Mouse (Mus musculus): Measurements from ENCODE around the gene Coro7. TPM values are rescaled to one million over a fixed set of nuclear protein-coding genes. Genes with fewer than 3 reads are reported as not detected.

Gene Coro7
- 11.4 TPM for polyA plus RNA-seq (2014; fragmentation: Illumina TruSeq; extraction: RNeasy Lipid Tissue Mini Kit (QIAGEN cat#74804); ENCODE audit: insufficient read depth, low read depth, low replicate concordance)

GRCm38 (mm10) chr16:4679121-4680018, at the start of gene Coro7:
Gene Coro7, minus strand, starts transcription at chr16:4679777.

GRCm38 (mm10) chr16:4725780-4726527, 46.4 kb upstream of the Coro7 start, which contains the start of gene Hmox2:
Gene Hmox2, plus strand, starts transcription at chr16:4726361.

GRCm38 (mm10) chr16:4718753-4719518, 39.4 kb upstream of the Coro7 start, which contains the start of gene Nmral1:
Gene Nmral1, minus strand, starts transcription at chr16:4719356.

GRCm38 (mm10) chr16:4639831-4640237, 39.7 kb downstream of the Coro7 start, which contains the start of the genes Vasn and Dnaja3:
Gene Vasn, plus strand, starts transcription at chr16:4639941.
Gene Dnaja3, plus strand, starts transcription at chr16:4639989.

GRCm38 (mm10) chr16:4624481-4625110, 55.0 kb downstream of the Coro7 start, which contains the start of gene Pam16:
Gene Pam16, minus strand, starts transcription at chr16:4624988.

GRCm38 (mm10) chr16:4593971-4594813, 85.4 kb downstream of the Coro7 start, which contains the start of gene Glis2:
Gene Glis2, plus strand, starts transcription at chr16:4594713.

Other genes with a start within 250 kb of the Coro7 start
- gene Srl, start 138.0 kb downstream of the Coro7 start, polyA plus RNA-seq (2014; fragmentation: Illumina TruSeq; extraction: RNeasy Lipid Tissue Mini Kit (QIAGEN cat#74804); ENCODE audit: insufficient read depth, low read depth, low replicate concordance): 5.4 TPM
- gene Tfap4, start 119.9 kb downstream of the Coro7 start, polyA plus RNA-seq (2014; fragmentation: Illumina TruSeq; extraction: RNeasy Lipid Tissue Mini Kit (QIAGEN cat#74804); ENCODE audit: insufficient read depth, low read depth, low replicate concordance): 3.5 TPM
- 16.7 TPM for gene Glis2, start 85.1 kb downstream of the Coro7 start, polyA plus RNA-seq (2014; fragmentation: Illumina TruSeq; extraction: RNeasy Lipid Tissue Mini Kit (QIAGEN cat#74804); ENCODE audit: insufficient read depth, low read depth, low replicate concordance)
- gene Pam16, start 54.8 kb downstream of the Coro7 start, polyA plus RNA-seq (2014; fragmentation: Illumina TruSeq; extraction: RNeasy Lipid Tissue Mini Kit (QIAGEN cat#74804); ENCODE audit: insufficient read depth, low read depth, low replicate concordance): 57.6 TPM
- 19.4 TPM for gene Vasn, start 39.8 kb downstream of the Coro7 start, polyA plus RNA-seq (2014; fragmentation: Illumina TruSeq; extraction: RNeasy Lipid Tissue Mini Kit (QIAGEN cat#74804); ENCODE audit: insufficient read depth, low read depth, low replicate concordance)
- gene Dnaja3, start 39.8 kb downstream of the Coro7 start, polyA plus RNA-seq (2014; fragmentation: Illumina TruSeq; extraction: RNeasy Lipid Tissue Mini Kit (QIAGEN cat#74804); ENCODE audit: insufficient read depth, low read depth, low replicate concordance): 25.0 TPM
- gene Nmral1, start 39.6 kb upstream of the Coro7 start, polyA plus RNA-seq (2014; fragmentation: Illumina TruSeq; extraction: RNeasy Lipid Tissue Mini Kit (QIAGEN cat#74804); ENCODE audit: insufficient read depth, low read depth, low replicate concordance): 2.9 TPM
- 65.9 TPM for gene Hmox2, start 46.6 kb upstream of the Coro7 start, polyA plus RNA-seq (2014; fragmentation: Illumina TruSeq; extraction: RNeasy Lipid Tissue Mini Kit (QIAGEN cat#74804); ENCODE audit: insufficient read depth, low read depth, low replicate concordance)
- gene Cdip1, start 110.5 kb upstream of the Coro7 start, polyA plus RNA-seq (2014; fragmentation: Illumina TruSeq; extraction: RNeasy Lipid Tissue Mini Kit (QIAGEN cat#74804); ENCODE audit: insufficient read depth, low read depth, low replicate concordance): 24.1 TPM
- 1.4 TPM for gene 4930562C15Rik, start 155.6 kb upstream of the Coro7 start, polyA plus RNA-seq (2014; fragmentation: Illumina TruSeq; extraction: RNeasy Lipid Tissue Mini Kit (QIAGEN cat#74804); ENCODE audit: insufficient read depth, low read depth, low replicate concordance)
- 32.6 TPM for gene Ubald1, start 200.5 kb upstream of the Coro7 start, polyA plus RNA-seq (2014; fragmentation: Illumina TruSeq; extraction: RNeasy Lipid Tissue Mini Kit (QIAGEN cat#74804); ENCODE audit: insufficient read depth, low read depth, low replicate concordance)
- 34.5 TPM for gene Mgrn1, start 206.5 kb upstream of the Coro7 start, polyA plus RNA-seq (2014; fragmentation: Illumina TruSeq; extraction: RNeasy Lipid Tissue Mini Kit (QIAGEN cat#74804); ENCODE audit: insufficient read depth, low read depth, low replicate concordance)